Mouse (Mus musculus) liver, adult 2 months (tissue): ENCODE measurements around the gene Psmb5. TPM values are rescaled to one million over a fixed set of nuclear protein-coding genes. Genes with fewer than 3 reads are reported as not detected.

ENCODE experiments used
- DNase-seq: peaks from one replicate; pipeline ENCODE4 v3.0.0-alpha.2; 2011; ENCODE audit warnings: low read depth, low spot score; ENCODE audit errors: extremely low read depth
- H3K27ac ChIP-seq: fragments of 200-500 bp; replicated peaks from 2 replicates; pipeline ENCODE4 v1.5.1; 2012; ENCODE audit warnings: low read depth, mild to moderate bottlenecking, control low read depth, inconsistent platforms, low read length; ENCODE audit not compliant: insufficient read depth
- H3K27me3 ChIP-seq: fragments of 200-500 bp; 2 replicates; pipeline ENCODE4 v1.6.1; 2012; ENCODE audit warnings: mild to moderate bottlenecking, moderate library complexity, low read length, inconsistent platforms; ENCODE audit not compliant: control insufficient read depth, insufficient read depth
- H3K36me3 ChIP-seq: fragments of 200-500 bp; 2 replicates; pipeline ENCODE4 v1.6.1; 2012; ENCODE audit warnings: low read length, inconsistent platforms; ENCODE audit not compliant: control insufficient read depth, insufficient read depth
- H3K4me1 ChIP-seq: fragments of 200-500 bp; 2 replicates; pipeline ENCODE4 v1.6.1; 2011; ENCODE audit warnings: low read length; ENCODE audit not compliant: control insufficient read depth, insufficient read depth
- H3K4me3 ChIP-seq: fragments of 200-500 bp; 2 replicates; pipeline ENCODE4 v1.5.1; 2011; ENCODE audit warnings: low read depth, mild to moderate bottlenecking, control low read depth, low read length, moderate library complexity; ENCODE audit not compliant: insufficient read depth
- H3K79me2 ChIP-seq: fragments of 200-500 bp; 2 replicates; pipeline ENCODE4 v1.6.1; 2012; ENCODE audit warnings: inconsistent platforms, mild to moderate bottlenecking, low read length, moderate library complexity; ENCODE audit not compliant: control insufficient read depth, insufficient read depth
- H3K9ac ChIP-seq: fragments of 200-500 bp; 2 replicates; pipeline ENCODE4 v1.6.1; 2012; ENCODE audit warnings: low read depth, mild to moderate bottlenecking, control low read depth, inconsistent platforms, low read length
- CTCF ChIP-seq: fragments of 200-500 bp; IDR thresholded peaks from 2 replicates; pipeline ENCODE4 v1.5.1; 2011; ENCODE audit warnings: low read depth, low read length, control low read depth
- POLR2A ChIP-seq: fragments of 200-500 bp; IDR thresholded peaks from 2 replicates; pipeline ENCODE4 v1.6.1; 2011; ENCODE audit warnings: low read length, control low read depth; ENCODE audit not compliant: insufficient read depth; ENCODE audit errors: extremely low read depth
- WGBS: fragments of 180-500 bp; shearing (Covaris S2); methylation state at CpG from one replicate; pipeline ENCODE4 v1.1.7; 2018; 5-methylcytosine and 5-hydroxymethylcytosine counted together
- polyA plus RNA-seq: library from polyadenylated mRNA; depleted of rRNA; stranded (reverse); fragments of >200 nt; gene quantifications from 2 replicates; pipeline ENCODE4 v1.2.3, GENCODE M21; 2012
- total RNA-seq: library from RNA; depleted of rRNA; stranded (reverse); fragments of >200 nt; gene quantifications from 2 replicates; pipeline ENCODE4 v1.2.3, GENCODE M21; 2014

The Psmb5 gene
- total and polyA plus RNA-seq, 2 experiments = 181 to 217 TPM

DNA sequence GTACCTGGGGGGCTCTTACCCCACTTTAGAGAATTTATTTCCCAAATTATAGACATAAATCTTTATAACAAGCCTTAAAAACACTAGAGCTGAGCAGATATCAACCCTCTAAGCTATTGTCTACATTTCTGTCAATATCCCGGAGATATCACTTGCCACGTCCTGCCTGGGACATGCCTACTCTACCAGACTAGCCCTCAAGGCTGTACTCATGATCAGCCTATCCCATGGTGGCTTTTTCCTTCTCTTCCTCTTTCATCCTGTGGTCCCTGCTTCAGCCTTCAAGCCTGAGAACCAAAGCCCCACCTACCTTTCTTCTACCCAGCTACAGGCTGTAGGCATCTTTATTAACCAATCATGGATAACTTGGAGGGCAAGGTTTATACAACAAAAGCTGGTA is 12.0 kb upstream of the Psmb5 start:
- H3K4me3 ChIP-seq = no peak overlapping the region
- no peaks in the 10 kb centered on the region for H3K4me1 ChIP-seq
- TF ChIP-seq POLR2A (no peak), CTCF (no peak)
- no peak overlapping the region for H3K27ac ChIP-seq
- no peaks in the 10 kb centered on the region for H3K79me2 ChIP-seq
- H3K9ac ChIP-seq = no peak overlapping the region
- WGBS = 92% methylated on average over 2 of the region's 2 CpGs
- no peaks in the 10 kb centered on the region for H3K36me3 ChIP-seq
- H3K27me3 ChIP-seq = no peaks in the 10 kb centered on the region
- DNase-seq = no peak

- WGBS = 82% methylated on average over 5 of the region's 5 CpGs
Observed at GRCm38 (mm10) chr14:54628103-54628502, 10.3 kb upstream of the Psmb5 start.

DNA sequence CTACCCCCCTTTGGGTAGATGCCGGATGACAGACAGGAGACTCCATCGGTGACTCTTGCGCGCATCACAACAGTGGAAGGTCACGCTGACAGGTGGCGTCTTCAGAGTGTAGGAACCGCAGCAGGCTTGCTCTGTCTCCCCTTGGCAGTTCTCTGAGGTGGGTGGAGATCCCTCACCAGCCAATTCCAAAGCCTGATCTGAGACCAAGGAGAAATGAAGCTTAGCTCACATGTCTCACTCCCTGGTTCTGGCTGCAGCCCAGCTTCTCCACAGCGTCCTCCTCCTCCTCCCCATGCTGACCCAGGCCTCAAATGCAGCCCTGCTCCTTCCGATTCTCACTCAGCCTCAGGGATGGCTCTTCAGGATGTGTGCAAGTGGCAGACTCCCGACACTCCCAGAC is 7.2 kb upstream of the Psmb5 start:
- TF ChIP-seq CTCF (no peak), POLR2A (no peak)
- Histone ChIP-seq H3K36me3 (no peaks in the 10 kb centered on the region), H3K4me3 (no peak overlapping the region), H3K9ac (no peak overlapping the region), H3K27me3 (no peaks in the 10 kb centered on the region), H3K4me1 (no peaks in the 10 kb centered on the region), H3K27ac (no peak overlapping the region), H3K79me2 (no peaks in the 10 kb centered on the region)
- no peak for DNase-seq
- 91% methylated on average over 10 of the region's 10 CpGs for WGBS

More at GRCm38 (mm10) chr14:54628103-54628502, 10.3 kb upstream of the Psmb5 start:
- H3K4me3 ChIP-seq = no peak overlapping the region
- no peaks in the 10 kb centered on the region for H3K36me3 ChIP-seq
- H3K4me1 ChIP-seq = no peaks in the 10 kb centered on the region
- H3K27me3 ChIP-seq = no peaks in the 10 kb centered on the region
- H3K27ac ChIP-seq = no peak overlapping the region
- no peaks in the 10 kb centered on the region for H3K79me2 ChIP-seq
- TF ChIP-seq POLR2A (no peak), CTCF (no peak)
- H3K9ac ChIP-seq = no peak overlapping the region
- DNase-seq = no peak

- Histone ChIP-seq H3K9ac (no peak overlapping the region), H3K27me3 (no peaks in the 10 kb centered on the region), H3K4me3 (no peak overlapping the region), H3K36me3 (no peaks in the 10 kb centered on the region), H3K79me2 (no peaks in the 10 kb centered on the region), H3K4me1 (no peaks in the 10 kb centered on the region), H3K27ac (no peak overlapping the region)
- WGBS = 87% methylated on average over 6 of the region's 6 CpGs
- TF ChIP-seq POLR2A (no peak), CTCF (no peak)
- no peak for DNase-seq
Observed at GRCm38 (mm10) chr14:54623334-54623733, 5.5 kb upstream of the Psmb5 start.

DNA sequence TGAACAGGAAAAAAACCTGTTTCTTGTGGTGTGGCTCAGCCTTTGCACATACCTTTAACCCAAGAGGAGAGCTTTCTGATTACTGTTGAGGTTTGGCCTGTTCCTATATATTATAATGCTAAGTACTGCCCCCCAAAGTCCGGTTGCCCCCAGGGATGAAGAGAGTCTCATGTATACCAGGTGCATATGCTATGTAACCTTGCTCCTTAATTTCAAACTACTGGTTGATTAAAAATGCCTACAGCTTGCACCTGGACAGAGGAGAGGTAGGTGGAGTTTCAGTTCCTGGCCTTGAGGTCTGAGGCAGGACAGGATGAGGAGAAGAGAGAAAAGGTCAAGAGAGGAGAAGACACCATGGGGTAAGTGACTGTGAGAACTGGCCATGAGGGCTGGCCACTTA is 3.3 kb upstream of the Psmb5 start, which contains the start of gene Psmb11:
TSS of gene Psmb11 (plus strand) at position 301 of the 400 bp plus-strand sequence.
- no peak for DNase-seq
- peaks cover 3% of the 10 kb centered on the region for H3K4me1 ChIP-seq
- no peak within 1 kb of the TSS for H3K4me3 ChIP-seq
- H3K79me2 ChIP-seq = peaks cover 4% of the 10 kb centered on the region; the same call in 1 of the 2 replicates
- 87% methylated on average over 1 of the region's 1 CpGs for WGBS
- H3K36me3 ChIP-seq = no peaks in the 10 kb centered on the region
- no peak for TF ChIP-seq CTCF
- H3K27me3 ChIP-seq = no peaks in the 10 kb centered on the region
- no peak within 1 kb of the TSS for H3K27ac ChIP-seq
- no peak within 1 kb of the TSS for H3K9ac ChIP-seq

GRCm38 (mm10) chr14:54617152-54617896 is 498 bp downstream of the Psmb5 start:
- Histone ChIP-seq H3K9ac (peak overlapping the region; percentile 70), H3K79me2 (peaks cover 4% of the 10 kb centered on the region; the same call in 1 of the 2 replicates), H3K4me1 (peaks cover 3% of the 10 kb centered on the region), H3K36me3 (peaks cover 11% of the 10 kb centered on the region), H3K27ac (peak overlapping the region; percentile 0; the same call in 1 of the 2 replicates), H3K4me3 (peak overlapping the region; percentile 97), H3K27me3 (no peaks in the 10 kb centered on the region)
- WGBS = 2% methylated on average over 38 of the region's 38 CpGs
- DNase-seq = peak; percentile 13
- TF ChIP-seq POLR2A (no peak), CTCF (peak; percentile 17; the same call in 1 of the 2 replicates)
